Mouse (Mus musculus): Measurements from ENCODE around the gene BC028528.
"Not testable (repeated sequence)": the region's sequence is repeated elsewhere in the genome, so short reads cannot be mapped to it uniquely, and the experiment has no call there.

BC028528 gene

DNA sequence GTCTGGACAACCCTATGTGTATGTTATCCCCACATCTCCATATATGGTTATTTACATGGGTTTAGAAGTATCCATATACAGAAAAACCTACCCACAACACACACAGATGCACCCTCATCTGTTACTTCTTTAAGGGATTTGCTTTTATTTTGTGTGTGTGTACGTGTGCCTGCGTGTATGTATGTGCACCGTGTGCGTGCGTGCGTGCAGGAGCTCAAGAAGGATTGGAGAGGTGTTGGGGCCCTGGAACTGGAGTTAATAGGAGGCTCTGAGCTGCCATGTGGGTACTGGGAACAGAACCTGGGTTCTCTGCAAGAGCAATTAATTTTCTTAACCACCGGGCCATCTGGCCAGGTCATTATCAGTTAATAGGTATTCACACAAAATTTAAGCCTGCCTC is 19.8 kb downstream of the BC028528 start:
- no peak for DNase-seq

DNA sequence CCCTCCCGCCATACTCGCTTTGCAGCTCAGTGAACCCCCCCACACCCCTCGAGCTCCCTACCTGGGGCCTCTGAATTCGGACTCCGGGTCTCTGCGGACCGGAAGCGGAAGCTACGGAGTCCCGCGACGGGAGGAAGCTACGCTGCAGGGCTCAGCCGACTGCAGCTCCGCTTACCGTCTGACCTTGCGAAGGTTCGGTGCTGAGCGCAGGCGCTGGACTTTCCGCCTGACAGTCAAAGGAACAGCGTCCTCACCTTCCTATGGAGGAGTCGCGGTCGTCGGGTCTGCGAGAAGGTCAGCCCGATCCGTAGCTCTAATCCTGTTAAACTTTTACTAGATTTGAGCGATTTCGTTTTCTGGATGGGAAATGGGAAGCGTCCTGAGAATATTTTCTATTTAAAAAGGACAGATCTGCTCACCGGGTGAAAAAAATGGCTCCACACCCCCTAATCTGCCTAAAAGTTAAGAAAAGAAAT is 20.4 kb downstream of the BC028528 start, which contains the start of gene Mrps21:
TSS of gene Mrps21 (minus strand) at position 128 of the 476 bp plus-strand sequence.
- DNase-seq: peak; percentile 77

DNA sequence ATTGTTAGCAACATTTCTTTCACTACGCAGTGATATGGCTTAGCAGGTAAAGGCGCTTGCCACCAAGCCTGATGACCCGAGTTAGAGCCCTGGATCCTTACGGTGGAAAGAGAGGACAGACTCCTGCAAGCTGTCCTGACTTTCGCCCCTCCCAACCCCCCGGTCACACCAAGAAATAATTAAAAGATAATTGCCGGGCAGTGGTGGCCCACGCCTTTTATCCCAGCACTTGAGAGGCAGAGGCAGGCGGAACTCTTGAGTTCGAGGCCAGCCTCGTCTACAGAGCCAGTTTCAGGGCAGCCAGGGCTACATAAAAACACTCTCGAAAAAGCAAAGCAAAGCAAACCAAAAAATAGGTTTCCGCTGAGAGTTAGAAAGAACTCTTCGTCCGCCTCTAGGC is 20.8 kb downstream of the BC028528 start:
- no peak for DNase-seq

DNA sequence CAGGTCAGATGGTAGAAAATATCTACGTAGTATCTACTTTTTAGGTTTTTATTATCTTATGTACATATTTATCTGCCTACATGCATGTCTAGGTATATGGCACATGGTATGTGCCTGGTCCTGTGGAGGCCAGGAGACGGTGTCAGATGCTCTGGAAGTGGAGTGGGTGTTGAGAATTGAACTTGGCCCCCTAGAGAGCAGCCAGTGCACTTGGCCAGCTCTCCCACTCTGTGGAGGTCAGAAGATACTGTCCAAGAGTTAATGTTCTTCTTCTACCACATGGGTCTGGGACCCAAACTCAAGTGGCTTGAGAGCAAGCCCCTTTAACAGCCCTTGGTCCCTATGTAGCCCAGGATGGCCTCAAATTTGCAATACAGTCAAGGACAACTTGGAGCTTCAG is 24.4 kb downstream of the BC028528 start:
- DNase-seq: no peak

DNA sequence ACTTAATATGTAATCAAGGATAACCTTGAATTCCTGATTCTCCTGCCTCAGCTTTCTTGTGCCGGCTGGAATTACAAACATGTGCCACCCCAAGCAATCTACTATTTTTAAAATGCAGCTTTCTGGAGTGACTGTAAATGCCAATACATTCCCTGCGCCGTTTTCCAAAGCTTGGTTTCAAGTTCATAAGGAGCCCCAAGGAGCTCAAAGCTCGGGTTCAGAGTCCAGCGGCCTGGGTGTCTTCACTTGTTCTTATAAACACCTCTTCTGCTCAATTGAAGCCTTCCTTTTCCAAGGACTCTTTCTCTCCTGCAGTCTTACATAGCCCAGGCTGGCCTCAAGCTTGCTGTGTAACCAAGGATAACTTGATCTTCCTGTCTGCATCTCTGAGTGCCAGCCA is 25.7 kb downstream of the BC028528 start:
- no peak for DNase-seq

DNA sequence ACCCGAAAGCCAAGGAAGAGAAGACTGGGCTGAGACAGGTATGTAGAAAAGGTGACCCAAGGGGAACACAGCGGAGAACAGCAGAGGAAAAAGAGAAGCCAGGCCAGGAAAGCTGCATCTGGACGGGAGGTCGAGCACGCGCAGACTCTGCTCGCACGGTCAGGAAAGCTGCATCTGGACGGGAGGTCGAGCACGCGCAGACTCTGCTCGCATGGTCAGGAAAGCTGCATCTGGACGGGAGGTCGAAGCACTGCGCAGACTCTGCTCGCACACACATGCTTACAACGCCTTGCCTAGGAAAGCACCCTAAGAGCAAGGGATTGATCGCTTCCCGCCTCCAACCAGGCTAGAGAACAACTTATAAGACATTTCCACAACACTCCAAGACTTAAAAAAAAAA is 26.2 kb downstream of the BC028528 start:
- no peak for DNase-seq

DNA sequence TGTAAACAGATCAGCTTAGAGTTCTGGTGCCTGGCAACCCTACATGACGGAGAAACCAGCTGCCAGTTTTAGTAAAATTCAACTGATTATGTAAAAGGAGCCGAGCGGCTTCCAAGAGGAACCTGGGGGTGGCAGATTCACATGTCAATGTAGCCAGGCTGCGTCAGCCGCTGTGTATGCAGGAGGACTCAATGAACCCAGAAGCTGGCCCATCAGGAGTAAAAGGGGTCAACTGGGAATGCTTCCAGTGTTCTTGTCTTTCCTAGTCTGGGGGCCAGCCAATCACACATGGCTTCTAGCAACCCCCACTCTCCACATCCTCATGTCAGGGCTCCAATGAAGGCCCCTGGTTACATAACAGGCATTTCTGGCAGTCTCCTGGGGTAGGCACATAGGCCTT is 26.8 kb downstream of the BC028528 start:
- DNase-seq: no peak

DNA sequence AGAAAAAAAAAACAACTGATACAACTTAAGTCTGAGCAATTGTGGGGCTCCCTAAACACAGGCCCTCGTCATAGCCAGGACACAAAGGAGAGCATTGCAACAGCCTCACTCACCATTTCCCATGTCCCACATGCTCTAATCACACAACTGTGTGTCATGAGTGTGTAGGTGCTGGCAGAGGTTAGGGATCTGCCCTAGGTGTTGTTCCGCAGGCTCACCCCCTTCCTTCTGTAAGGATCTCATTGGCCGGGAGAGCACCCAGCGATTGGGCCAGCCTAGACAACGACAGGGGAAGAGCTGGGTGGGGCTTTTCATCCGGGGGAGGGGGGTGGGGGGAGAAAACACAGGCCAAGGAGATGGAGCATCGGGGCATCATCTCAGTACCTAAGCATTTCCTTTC is 28.2 kb downstream of the BC028528 start:
- no peak for DNase-seq

DNA sequence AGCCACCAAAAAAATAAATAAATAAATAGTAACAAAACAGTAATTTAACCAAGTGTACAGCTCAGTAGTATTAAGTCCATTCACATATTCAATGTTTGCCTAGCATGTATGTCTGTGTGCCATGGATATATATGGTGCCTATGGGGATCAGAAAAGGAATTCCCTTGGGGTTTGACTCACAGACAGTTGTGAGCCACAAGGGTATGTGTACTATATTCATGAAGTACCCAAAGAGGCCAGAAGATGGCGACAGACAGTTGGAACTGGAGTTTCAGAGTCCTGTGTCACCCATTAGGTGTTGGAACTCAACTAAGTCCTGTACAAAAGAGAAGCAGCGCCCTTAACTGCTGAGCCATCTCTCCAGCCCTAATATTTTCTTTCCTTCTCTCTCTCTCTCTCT is 30.0 kb downstream of the BC028528 start:
- peak; percentile 52 for DNase-seq

DNA sequence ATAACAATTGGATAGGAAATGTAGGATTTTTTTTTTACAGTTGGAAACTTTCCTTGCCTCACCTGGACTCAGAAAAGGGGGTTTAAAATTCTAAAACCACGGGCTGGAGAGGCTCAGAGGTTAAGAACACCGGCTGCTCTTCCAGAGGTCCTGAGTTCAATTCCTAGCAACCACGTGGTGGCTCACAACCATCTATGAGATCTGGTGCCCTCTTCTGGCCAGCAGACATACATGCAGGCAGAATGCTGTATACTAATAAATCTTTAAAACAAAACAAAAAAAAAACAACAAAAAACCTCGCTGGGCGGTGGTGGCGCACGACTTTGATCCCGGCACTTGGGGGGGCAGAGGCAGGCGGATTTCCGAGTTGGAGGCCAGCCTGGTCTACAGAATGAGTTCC is 30.6 kb downstream of the BC028528 start:
- no peak for DNase-seq

DNA sequence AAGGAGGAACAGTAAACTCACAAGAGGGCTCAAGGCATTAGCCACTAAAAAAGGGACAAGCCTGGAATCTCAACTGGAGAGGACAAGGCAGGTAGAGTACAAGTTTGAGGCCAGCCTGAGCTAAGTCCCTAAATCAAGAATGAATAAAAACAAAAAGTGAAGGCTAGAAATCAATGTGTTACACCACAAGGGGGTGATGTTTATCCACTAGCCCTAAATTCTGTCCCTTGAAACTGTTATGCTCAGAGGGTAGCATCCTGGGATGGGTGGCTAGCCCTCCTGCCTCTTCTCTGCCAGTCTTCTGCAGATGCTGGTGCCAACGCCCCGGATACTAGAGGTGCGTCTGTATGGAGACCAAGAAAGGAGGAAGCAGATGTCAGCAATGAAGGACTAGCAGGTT is 31.5 kb downstream of the BC028528 start:
- no peak for DNase-seq

DNA sequence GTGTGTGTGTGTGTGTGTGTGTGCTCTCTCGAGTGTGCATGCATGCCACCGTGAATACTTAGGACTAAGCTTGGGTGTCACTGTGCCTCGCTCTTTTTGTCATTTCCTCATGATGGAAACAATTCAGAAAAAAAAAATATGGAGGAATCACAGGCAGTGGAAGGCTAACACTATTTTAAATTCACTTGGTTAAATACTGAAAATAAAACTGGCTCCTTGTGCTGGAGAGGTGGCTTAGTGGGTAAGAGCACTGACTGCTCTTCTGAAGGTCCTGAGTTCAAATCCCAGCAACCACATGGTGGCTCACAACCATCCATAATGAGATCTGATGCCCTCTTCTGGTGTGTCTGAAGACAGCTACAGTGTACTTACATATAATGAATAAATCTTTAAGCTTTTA is 33.5 kb downstream of the BC028528 start:
- not testable (repeated sequence) for DNase-seq

DNA sequence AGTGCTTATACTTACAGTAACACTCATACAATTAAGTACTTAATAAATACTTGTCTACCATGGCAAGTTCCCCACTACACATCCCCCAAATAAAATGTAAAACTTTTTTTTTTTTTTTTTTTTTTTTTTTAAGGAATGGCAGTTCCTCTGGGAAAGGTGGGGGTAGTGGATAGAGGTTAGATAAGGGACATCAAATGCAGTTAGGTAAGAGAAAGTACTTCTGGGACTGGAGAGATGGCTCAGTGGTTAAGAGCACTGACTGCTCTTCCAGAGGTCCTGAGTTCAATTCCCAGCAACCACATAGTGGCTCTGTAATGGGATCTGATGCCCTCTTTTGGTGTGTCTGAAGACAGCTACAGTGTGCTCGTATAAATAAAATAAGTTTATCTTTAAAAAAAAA is 34.8 kb downstream of the BC028528 start:
- DNase-seq: not testable (repeated sequence)

DNA sequence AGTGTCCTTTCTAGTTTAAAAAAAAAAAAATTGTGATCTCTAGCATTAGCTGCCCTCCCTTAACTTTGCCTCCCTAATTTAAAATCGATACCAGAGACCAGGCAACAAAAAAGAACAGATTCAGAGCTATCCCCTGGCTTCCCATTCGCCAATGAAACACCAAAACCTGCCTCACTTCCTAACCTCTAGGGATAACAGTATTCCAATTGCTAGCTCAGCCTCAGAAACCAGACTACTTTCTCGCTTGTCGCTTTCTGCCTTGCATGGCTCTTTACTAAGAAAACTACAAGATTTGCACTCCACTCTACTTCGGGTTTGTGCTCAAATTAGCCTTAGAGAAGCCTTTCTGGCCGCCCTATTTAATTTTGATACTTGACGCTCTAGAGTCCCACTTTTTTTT is 35.7 kb downstream of the BC028528 start:
- no peak for DNase-seq

DNA sequence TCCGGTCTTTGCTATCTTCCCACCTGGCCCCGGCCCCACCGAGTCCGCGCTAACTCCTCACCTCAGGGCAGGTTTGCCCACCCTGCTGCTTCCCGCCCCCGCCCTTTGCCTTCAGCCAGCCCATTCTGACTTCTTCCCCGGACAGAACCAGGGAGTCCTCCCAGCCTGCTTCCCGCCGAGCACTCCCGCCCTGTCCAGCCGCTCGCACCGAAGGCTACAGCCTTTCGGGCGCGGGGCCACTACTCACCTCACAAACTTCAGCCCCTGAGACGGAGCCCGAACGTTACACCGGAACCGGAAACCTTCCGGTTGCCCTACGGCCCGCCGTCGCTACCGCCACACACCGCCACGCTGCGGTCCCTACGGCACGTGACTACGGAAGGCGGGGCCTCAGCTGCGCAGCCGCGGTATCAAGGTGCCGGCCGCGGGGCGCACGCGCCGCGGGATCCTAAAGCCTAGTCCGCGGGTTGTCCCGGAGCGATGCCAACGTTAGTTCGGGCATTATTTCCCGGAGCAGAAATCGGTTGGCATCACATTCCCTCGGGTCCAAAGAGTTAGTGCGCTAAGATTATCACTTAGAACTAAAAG is 36.2 kb downstream of the BC028528 start, which contains the start of gene Prpf3:
TSS of gene Prpf3 (minus strand) at position 384 of the 588 bp plus-strand sequence.
- peak; percentile 91 for DNase-seq

DNA sequence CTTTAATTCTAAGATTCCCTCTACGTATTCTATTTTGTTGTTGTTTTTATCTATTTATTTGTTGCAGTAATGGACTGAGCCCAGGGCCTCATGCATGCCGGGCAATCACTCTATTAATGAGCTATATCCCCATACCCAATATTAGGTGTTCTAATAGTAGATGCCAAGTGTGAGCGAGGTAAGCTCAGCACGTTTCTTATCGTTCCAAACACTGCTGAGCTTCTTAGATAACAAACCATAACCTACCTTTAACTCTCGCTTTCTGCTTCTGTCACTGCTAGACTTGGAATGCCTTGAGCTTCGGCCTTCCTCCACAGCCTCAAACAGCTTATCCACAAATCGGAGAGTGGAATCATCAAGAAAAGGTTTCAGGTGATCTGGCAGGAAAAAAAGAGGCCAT is 40.5 kb downstream of the BC028528 start:
- no peak for DNase-seq

DNA sequence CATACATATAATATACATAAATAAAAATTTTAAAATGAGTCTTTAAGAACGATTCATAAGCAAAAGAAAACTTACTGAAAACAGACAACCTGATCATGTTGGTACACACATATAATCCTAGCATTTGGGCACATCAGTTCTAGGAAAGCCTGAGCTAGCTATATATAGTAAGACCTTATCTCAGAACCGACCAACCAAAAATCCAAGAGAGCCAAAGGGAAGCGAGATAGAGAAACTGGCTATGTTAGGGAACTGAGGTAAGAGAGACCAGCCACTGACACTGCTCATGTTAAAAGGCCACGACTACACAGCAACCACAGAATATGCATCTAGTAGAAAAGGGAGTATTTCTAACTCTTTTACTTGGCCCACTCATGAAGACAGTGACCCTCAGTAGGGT is 41.2 kb downstream of the BC028528 start:
- no peak for DNase-seq

DNA sequence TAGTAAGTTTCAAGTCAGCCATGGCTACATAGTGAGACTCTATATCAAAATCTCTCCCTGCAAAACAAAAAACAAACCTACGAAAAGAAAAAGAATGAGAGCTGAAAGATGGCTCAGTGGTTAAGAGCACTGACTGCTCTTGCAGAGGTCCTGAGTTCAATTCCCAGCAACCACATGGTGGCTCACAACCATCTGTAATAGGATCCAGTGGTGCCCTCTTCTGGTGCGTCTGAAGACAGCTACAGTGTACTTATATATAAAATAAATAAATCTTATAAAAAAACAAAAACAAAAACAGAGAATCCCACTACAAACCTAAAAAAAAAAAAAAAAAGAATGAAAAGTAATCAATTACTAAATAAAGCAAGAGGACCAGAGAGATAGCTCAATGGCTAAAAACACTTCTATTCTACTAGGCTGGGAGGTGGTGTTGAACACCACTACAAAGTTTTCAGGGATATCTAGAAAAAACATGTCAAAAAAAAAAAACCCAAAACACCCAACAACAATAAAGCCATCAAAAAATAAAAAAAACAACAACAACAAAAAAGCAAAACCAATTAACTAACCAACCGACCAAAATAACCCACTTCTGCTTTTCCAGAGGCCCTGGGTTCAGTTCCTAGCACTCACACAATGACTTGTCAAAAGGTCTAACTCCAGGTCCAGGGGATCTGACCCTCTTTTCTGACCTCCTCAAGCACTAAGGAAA is 49.1 kb downstream of the BC028528 start:
- DNase-seq: no peak

DNA sequence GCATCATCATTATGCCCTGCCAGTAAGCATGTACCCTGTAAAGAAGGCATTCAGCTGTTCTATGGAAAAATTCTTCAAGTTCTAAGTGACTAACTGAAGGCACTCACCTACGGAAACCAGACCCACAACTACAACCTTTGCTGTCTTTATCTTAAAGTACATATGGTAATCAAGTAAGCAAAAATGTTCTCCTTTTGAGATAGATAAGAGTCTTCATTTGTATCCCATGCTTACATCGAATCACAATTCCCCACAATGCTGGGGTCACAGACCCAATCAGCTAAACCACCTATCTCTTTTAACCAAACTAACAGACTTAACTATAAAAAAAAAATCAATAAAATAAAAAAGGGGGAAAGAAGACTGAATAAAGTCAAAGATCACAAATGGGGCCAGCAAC is 52.6 kb downstream of the BC028528 start:
- DNase-seq: no peak

Data from right cerebral cortex, postnatal 4 days (tissue).